Mouse (Mus musculus): ENCODE results near the gene Cela3a. TPM values are rescaled to one million over a fixed set of nuclear protein-coding genes. Genes with fewer than 3 reads are reported as not detected.

The Cela3a gene
- polyA plus RNA-seq, 1 experiment from 2014 or later: not detected

- ATAC-seq (replicated peaks): no peak
- Histone ChIP-seq H3K36me3 (no peaks in the 10 kb centered on the region), H3K9me3 (no peaks in the 10 kb centered on the region), H3K4me3 (no peak overlapping the region), H3K27ac (replicated peaks) (no peak overlapping the region), H3K4me1 (no peaks in the 10 kb centered on the region), H3K4me2 (replicated peaks) (no peak overlapping the region), H3K27me3 (no peaks in the 10 kb centered on the region), H3K9ac (replicated peaks) (no peak overlapping the region)
- 83% methylated on average over 3 of the region's 3 CpGs for WGBS
Measured at GRCm38 (mm10) chr4:137379085-137379484, 30.5 kb downstream of the Cela3a start.

- Histone ChIP-seq H3K4me2 (replicated peaks) (no peak overlapping the region), H3K4me1 (no peaks in the 10 kb centered on the region), H3K27me3 (no peaks in the 10 kb centered on the region), H3K4me3 (no peak overlapping the region), H3K9me3 (no peaks in the 10 kb centered on the region), H3K36me3 (no peaks in the 10 kb centered on the region), H3K9ac (replicated peaks) (no peak overlapping the region), H3K27ac (replicated peaks) (no peak overlapping the region)
- ATAC-seq (replicated peaks): no peak
- 79% methylated on average over 4 of the region's 4 CpGs for WGBS
Measured at GRCm38 (mm10) chr4:137377526-137378304, 31.9 kb downstream of the Cela3a start.

- Histone ChIP-seq H3K9me3 (no peaks in the 10 kb centered on the region), H3K36me3 (no peaks in the 10 kb centered on the region), H3K4me2 (replicated peaks) (no peak overlapping the region), H3K27me3 (no peaks in the 10 kb centered on the region), H3K4me1 (no peaks in the 10 kb centered on the region), H3K9ac (replicated peaks) (no peak overlapping the region), H3K4me3 (no peak overlapping the region), H3K27ac (replicated peaks) (no peak overlapping the region)
- 64% methylated on average over 2 of the region's 2 CpGs for WGBS
- ATAC-seq (replicated peaks): no peak
Measured at GRCm38 (mm10) chr4:137376778-137377177, 32.8 kb downstream of the Cela3a start.

DNA sequence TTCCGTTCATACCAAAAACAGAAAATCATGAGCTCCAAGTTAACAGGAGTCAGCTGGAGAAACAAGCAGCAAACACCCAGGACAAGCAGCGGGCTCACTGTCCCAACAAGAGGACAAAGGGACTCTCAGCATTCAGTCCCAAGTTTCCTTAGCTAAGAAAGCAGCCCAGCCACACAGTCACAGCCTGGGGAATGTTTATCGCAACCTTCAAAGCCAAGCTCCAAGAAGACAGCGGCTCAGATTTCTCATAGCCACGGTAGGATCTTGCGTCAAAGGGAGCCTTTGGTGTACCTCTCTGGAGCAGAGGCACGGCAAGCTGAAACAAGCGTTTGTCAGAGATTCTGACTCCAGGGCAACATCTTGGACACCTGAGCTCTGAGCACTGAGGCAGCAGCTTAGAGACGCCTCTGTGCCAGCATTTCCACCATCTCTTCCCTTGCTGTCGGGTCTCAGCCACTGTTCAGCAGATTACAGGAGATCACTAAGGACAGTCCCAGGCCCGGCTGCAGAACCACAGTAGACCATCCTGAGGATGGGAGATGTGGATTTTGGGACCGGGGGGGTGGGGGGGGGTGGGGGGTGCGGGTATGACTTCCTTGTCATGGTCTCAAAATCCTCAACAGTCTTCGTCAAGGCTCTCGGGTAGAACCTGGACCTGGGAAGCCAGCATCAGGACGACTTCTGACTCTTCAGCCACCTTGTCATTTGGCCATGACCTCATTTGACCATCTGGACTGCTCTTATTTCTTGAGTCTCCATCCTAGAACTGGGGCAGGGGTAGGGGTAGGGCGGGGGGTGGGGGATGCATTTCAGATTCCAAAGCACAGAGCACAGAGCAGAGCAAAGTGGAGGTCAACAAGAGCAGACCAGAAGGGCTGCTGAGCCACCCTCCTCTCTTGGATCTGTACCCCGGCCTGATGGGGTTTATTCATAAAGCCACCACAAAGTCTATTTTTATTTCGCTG is 34.0 kb downstream of the Cela3a start:
- no peak overlapping the region for H3K4me2 ChIP-seq (replicated peaks)
- H3K9ac ChIP-seq (replicated peaks): no peak overlapping the region
- no peaks in the 10 kb centered on the region for H3K9me3 ChIP-seq
- 0 out of 2 replicates have a peak overlapping the region, but pooled peaks have one; percentile 5 for H3K27ac ChIP-seq (replicated peaks)
- no peaks in the 10 kb centered on the region for H3K27me3 ChIP-seq
- H3K36me3 ChIP-seq: no peaks in the 10 kb centered on the region
- peaks cover under 1% of the 10 kb centered on the region for H3K4me1 ChIP-seq
- ATAC-seq (replicated peaks): no peak
- H3K4me3 ChIP-seq: no peak overlapping the region
- WGBS: 61% methylated on average over 19 of the region's 19 CpGs

DNA sequence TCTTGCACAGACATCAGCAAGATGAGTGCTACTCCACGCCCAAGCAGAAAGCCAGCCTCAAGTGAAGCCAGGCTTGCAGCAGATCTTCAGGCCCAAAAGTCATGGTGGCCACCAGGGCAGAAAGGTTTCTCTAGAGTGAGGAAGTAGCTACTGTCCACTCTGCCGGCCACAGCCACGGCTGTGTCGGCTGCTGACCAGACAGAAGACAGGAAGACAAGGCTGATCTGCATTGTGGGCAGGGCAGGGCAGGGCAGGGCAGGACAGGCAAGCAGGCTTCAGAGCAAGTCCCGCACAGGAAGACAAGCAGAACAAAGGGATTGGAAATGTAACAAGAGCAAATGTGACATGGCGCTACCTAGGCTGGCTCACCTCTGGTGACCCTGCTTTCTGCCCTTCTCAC is 35.9 kb downstream of the Cela3a start:
- Histone ChIP-seq H3K27ac (replicated peaks) (no peak overlapping the region), H3K36me3 (no peaks in the 10 kb centered on the region), H3K9ac (replicated peaks) (no peak overlapping the region), H3K9me3 (no peaks in the 10 kb centered on the region), H3K4me3 (no peak overlapping the region), H3K27me3 (no peaks in the 10 kb centered on the region), H3K4me1 (peaks cover 10% of the 10 kb centered on the region), H3K4me2 (replicated peaks) (no peak overlapping the region)
- WGBS: 73% methylated on average over 6 of the region's 6 CpGs
- no peak for ATAC-seq (replicated peaks)

- Histone ChIP-seq H3K9me3 (no peaks in the 10 kb centered on the region), H3K9ac (replicated peaks) (no peak overlapping the region), H3K36me3 (no peaks in the 10 kb centered on the region), H3K4me2 (replicated peaks) (no peak overlapping the region), H3K27ac (replicated peaks) (no peak overlapping the region), H3K27me3 (no peaks in the 10 kb centered on the region), H3K4me3 (no peak overlapping the region), H3K4me1 (peaks cover 10% of the 10 kb centered on the region)
- no peak for ATAC-seq (replicated peaks)
- 89% methylated on average over 16 of the region's 16 CpGs for WGBS
Measured at GRCm38 (mm10) chr4:137371596-137372523, 37.7 kb downstream of the Cela3a start.

DNA sequence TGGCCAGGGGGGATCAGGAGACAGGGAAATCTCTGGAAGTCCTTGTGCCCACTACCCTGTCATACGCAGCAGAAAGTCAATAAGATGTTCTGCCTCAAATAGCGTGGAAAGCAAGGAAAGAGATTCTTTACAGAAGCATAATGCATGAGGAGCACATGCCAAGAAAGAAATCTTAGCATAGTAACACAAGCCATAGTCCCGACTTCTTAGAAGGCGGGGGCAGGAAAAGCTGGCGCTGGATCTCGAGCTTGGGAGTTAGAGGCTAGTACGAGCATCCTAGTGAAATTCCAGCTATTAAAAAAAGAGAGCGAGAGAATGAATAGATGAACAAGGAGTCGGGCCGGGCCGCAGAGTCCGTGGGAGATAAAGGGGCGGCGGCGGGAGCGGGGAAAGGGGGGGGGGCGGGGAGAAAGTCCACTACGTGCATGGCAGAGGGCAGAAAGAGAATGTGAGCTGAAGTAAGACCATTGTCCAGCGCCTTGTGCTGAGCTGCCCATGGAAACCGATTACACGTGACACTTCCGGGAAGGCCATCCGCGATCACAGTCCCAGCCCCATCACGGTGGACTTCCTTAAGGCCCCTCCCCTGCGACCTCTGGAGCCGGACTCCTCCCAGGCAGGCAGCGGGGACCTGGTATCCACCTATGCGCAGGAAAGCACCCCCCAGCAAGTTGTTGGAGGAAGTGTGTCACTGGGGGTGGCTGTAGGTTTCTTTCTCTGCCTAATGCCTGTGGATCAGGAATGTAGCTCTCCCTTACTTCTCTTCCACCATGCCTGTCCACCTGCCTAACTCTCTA is 39.4 kb downstream of the Cela3a start:
- 8% methylated on average over 28 of the region's 29 CpGs for WGBS
- Histone ChIP-seq H3K27me3 (no peaks in the 10 kb centered on the region), H3K4me1 (peaks cover 10% of the 10 kb centered on the region), H3K4me2 (replicated peaks) (peak overlapping the region; percentile 70), H3K9ac (replicated peaks) (peak overlapping the region; percentile 43), H3K36me3 (no peaks in the 10 kb centered on the region), H3K9me3 (no peaks in the 10 kb centered on the region), H3K4me3 (peak overlapping the region; percentile 35), H3K27ac (replicated peaks) (no peak overlapping the region)
- ATAC-seq (replicated peaks): no peak

DNA sequence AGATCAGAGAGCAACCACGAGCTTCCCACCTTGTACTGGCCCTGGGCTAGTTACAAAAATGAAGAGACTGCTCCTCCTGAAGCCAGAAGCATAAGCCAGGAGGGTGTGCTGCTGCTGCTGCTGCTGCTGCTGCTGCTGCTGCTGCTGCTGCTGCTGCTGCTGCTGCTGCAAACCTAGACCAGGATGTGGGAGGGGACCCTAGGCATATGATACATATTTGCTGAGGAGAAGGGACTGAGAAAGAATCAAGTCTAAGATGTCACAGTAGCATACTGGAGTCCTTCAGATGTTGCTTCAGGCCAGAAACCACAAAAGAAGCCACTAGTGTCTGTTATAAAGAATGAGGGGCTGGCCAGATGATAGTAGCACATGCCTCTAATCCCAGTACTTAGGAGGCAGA is 41.4 kb downstream of the Cela3a start:
- no peak overlapping the region for H3K9ac ChIP-seq (replicated peaks)
- 27% methylated on average over 1 of the region's 1 CpGs for WGBS
- H3K36me3 ChIP-seq: no peaks in the 10 kb centered on the region

DNA sequence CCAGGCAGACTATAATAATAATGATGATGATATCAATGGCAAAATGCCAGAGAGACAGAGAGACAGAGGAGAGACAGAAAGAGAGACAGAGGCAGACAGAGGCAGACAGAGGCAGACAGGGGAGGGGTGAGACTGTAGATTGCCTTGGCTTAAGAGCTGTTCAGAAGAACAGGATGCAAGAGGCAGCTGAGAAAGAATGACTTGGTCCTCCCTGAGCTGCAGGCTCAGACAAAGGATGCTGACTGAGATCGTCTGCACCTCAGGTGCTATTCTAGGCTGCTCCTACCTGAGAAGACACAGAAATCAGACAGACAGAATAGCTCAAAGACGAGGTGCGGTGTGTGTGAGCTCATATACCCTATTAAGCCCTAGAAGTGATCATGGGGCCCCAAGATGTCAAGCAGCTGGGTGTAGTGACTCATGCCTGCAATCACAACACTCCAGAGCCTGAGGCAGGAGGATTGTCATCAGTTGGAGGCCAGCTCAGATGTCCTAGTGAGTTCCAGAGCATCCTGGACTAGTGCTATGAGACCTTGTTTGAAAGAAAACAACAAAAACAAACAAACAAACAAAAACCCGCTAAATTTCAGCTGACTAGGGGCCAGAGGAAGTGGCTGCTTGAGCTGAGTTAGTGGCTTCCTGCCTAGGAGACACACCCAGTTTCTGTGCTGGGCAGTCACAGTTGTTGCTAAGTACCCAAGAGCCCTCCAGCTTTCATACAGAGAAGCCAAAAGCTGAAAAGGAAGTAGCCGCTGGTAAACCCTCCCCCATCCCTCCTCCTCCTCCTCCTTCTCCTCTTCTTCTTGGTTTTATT is 42.1 kb downstream of the Cela3a start:
- H3K4me3 ChIP-seq: no peak overlapping the region
- no peak for ATAC-seq (replicated peaks)
- no peaks in the 10 kb centered on the region for H3K36me3 ChIP-seq
- H3K4me2 ChIP-seq (replicated peaks): no peak overlapping the region
- no peak overlapping the region for H3K27ac ChIP-seq (replicated peaks)
- no peak overlapping the region for H3K9ac ChIP-seq (replicated peaks)
- 42% methylated on average over 5 of the region's 5 CpGs for WGBS
- H3K27me3 ChIP-seq: no peaks in the 10 kb centered on the region
- H3K9me3 ChIP-seq: no peaks in the 10 kb centered on the region
- peaks cover 10% of the 10 kb centered on the region for H3K4me1 ChIP-seq

More for the DNA sequence above, 41.4 kb downstream of the Cela3a start:
- Histone ChIP-seq H3K4me3 (no peak overlapping the region), H3K27me3 (no peaks in the 10 kb centered on the region), H3K27ac (replicated peaks) (no peak overlapping the region), H3K9me3 (no peaks in the 10 kb centered on the region), H3K4me2 (replicated peaks) (no peak overlapping the region), H3K4me1 (peaks cover 10% of the 10 kb centered on the region)
- no peak for ATAC-seq (replicated peaks)

DNA sequence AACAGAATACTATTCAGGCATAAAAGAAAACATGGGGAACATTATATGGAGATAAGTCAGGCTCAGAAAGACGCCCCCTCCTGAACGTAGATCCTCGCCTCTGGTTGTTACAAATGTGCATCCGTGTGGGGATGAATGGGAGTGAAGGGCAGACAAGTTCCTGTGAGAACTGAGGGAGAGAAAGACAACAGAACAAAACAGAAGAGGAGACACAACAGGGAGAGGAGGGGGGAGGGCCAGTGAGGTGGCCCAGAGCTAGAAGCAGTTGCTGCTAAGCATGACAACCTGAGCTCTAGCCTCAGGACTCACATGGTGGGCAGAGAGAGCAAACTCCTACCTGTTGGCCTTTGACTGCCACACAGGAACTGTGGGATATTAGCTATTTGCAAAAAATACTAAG is 43.5 kb downstream of the Cela3a start:
- H3K4me2 ChIP-seq (replicated peaks): no peak overlapping the region
- H3K4me3 ChIP-seq: no peak overlapping the region
- H3K9ac ChIP-seq (replicated peaks): no peak overlapping the region
- WGBS: 85% methylated on average over 4 of the region's 4 CpGs
- ATAC-seq (replicated peaks): no peak
- no peaks in the 10 kb centered on the region for H3K27me3 ChIP-seq
- H3K36me3 ChIP-seq: no peaks in the 10 kb centered on the region
- H3K4me1 ChIP-seq: peaks cover 10% of the 10 kb centered on the region
- H3K9me3 ChIP-seq: no peaks in the 10 kb centered on the region
- no peak overlapping the region for H3K27ac ChIP-seq (replicated peaks)
